Mouse (Mus musculus) neural tube, embryonic 13.5 days (tissue): ENCODE measurements at regions not wholly inside any gene's neighbourhood (a gene's known extent, or its start where the extent isn't known, plus 50 kb on each side); places are given as distances from the start of the nearest gene placed in this dataset.

ENCODE experiments used
- ATAC-seq: fragments of 200-750 bp; cut with Nextera tagmentation; 2 replicates; pipeline ENCODE4 v1.8.0; 2017; ENCODE audit warnings: low read depth, mild to moderate bottlenecking, moderate TSS enrichment, moderate library complexity
- H3K27ac ChIP-seq: fragments of 300-500 bp; sonication (generic); replicated peaks from 2 replicates; pipeline ENCODE4 v1.5.1; 2015; ENCODE audit warnings: moderate library complexity, mild to moderate bottlenecking, inconsistent platforms
- H3K27me3 ChIP-seq: fragments of 300-500 bp; sonication (generic); 2 replicates; pipeline ENCODE4 v1.6.1; 2015; ENCODE audit warnings: mild to moderate bottlenecking, inconsistent platforms
- H3K36me3 ChIP-seq: fragments of 300-500 bp; sonication (generic); 2 replicates; pipeline ENCODE4 v1.6.1; 2015; ENCODE audit warnings: mild to moderate bottlenecking, inconsistent platforms
- H3K4me1 ChIP-seq: fragments of 300-500 bp; sonication (generic); replicated peaks from 2 replicates; pipeline ENCODE4 v1.6.1; 2015; ENCODE audit warnings: inconsistent platforms
- H3K4me2 ChIP-seq: fragments of 300-500 bp; sonication (generic); 2 replicates; pipeline ENCODE4 v1.6.1; 2015; ENCODE audit warnings: inconsistent platforms, mild to moderate bottlenecking, moderate library complexity
- H3K4me3 ChIP-seq: fragments of 300-500 bp; sonication (generic); 2 replicates; pipeline ENCODE4 v1.5.1; 2015; ENCODE audit warnings: mild to moderate bottlenecking, inconsistent platforms
- H3K9ac ChIP-seq: fragments of 300-500 bp; sonication (generic); 2 replicates; pipeline ENCODE4 v1.6.1; 2015; ENCODE audit warnings: moderate library complexity, mild to moderate bottlenecking, inconsistent platforms
- H3K9me3 ChIP-seq: fragments of 300-500 bp; sonication (generic); 2 replicates; pipeline ENCODE4 v1.6.1; 2016; ENCODE audit warnings: inconsistent platforms
- WGBS: fragments of 180-500 bp; shearing (Covaris S2); methylation state at CpG from one replicate; pipeline ENCODE4 v1.1.7; 2015; 5-methylcytosine and 5-hydroxymethylcytosine counted together

- Histone ChIP-seq H3K27me3 (no peaks in the 10 kb centered on the region), H3K4me1 (no peaks in the 10 kb centered on the region)
- no peak for ATAC-seq
Measured at GRCm38 (mm10) chr19:54925888-54926287, 201.2 kb downstream of the Gpam start.

GRCm38 (mm10) chr19:54919597-54919996 is 207.4 kb downstream of the Gpam start:
- Histone ChIP-seq H3K36me3 (no peaks in the 10 kb centered on the region), H3K9me3 (no peaks in the 10 kb centered on the region), H3K27ac (no peak overlapping the region), H3K27me3 (no peaks in the 10 kb centered on the region), H3K4me3 (no peak overlapping the region), H3K9ac (no peak overlapping the region), H3K4me2 (no peak overlapping the region), H3K4me1 (no peaks in the 10 kb centered on the region)
- WGBS = 86% methylated on average over 6 of the region's 6 CpGs
- no peak for ATAC-seq

More at GRCm38 (mm10) chr19:54925888-54926287, 201.2 kb downstream of the Gpam start:
- no peak overlapping the region for H3K9ac ChIP-seq
- H3K4me2 ChIP-seq = no peak overlapping the region
- H3K27ac ChIP-seq = no peak overlapping the region
- no peaks in the 10 kb centered on the region for H3K36me3 ChIP-seq
- no peaks in the 10 kb centered on the region for H3K9me3 ChIP-seq
- no peak overlapping the region for H3K4me3 ChIP-seq
- WGBS = 78% methylated on average over 4 of the region's 4 CpGs

GRCm38 (mm10) chr19:54893622-54894021 is 233.4 kb downstream of the Gpam start:
- WGBS = 87% methylated on average over 5 of the region's 5 CpGs
- Histone ChIP-seq H3K4me3 (no peak overlapping the region), H3K4me1 (no peaks in the 10 kb centered on the region)

DNA sequence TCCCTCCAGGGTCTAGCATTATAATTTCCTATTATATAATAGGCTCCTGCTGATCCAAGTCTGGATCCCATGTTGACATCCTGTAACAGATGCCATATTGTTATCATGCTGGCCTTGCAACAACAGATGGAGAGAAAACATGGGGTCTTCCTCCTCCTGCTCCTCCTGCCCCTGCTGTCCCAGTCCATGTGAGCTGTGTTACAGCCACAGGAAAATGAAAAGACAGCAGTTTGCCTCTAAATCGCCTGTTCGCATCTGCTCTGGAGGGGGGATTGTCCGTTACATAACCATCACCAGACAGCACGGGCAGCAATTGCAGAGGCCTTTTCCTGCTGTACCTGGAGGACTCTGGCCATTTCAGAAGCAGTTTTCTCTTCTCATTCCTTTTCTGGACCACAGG is 260.0 kb downstream of the Gpam start:
- Histone ChIP-seq H3K4me3 (no peak overlapping the region), H3K9ac (no peak overlapping the region), H3K9me3 (no peaks in the 10 kb centered on the region), H3K27ac (no peak overlapping the region), H3K27me3 (no peaks in the 10 kb centered on the region), H3K4me1 (no peaks in the 10 kb centered on the region), H3K36me3 (no peaks in the 10 kb centered on the region), H3K4me2 (no peak overlapping the region)
- no peak for ATAC-seq
- WGBS = 65% methylated on average over 4 of the region's 4 CpGs

More at GRCm38 (mm10) chr19:54893622-54894021, 233.4 kb downstream of the Gpam start:
- Histone ChIP-seq H3K27ac (no peak overlapping the region), H3K36me3 (no peaks in the 10 kb centered on the region), H3K4me2 (no peak overlapping the region), H3K9me3 (no peaks in the 10 kb centered on the region), H3K9ac (no peak overlapping the region), H3K27me3 (no peaks in the 10 kb centered on the region)
- no peak for ATAC-seq

DNA sequence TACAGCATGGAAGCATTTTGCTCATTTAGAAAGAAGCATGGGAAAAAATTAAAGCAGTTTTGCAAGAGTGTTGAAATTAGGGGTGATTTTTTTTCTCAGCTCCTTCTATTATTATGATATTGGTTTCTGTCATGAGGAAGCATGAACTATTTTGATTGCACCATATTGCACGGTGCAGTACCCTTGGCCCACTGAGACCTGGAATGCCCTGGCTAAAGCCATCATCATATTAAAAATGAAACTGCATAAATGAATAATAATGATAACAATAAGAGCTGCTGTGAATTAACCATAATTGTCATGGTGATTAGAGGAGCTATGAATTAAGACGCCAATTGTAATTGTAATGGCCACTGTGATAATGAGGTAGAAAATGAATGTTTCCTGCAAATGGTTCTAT is 271.8 kb downstream of the Gpam start:
- Histone ChIP-seq H3K4me2 (no peak overlapping the region), H3K4me1 (no peaks in the 10 kb centered on the region), H3K27me3 (no peaks in the 10 kb centered on the region), H3K27ac (no peak overlapping the region), H3K4me3 (no peak overlapping the region), H3K36me3 (no peaks in the 10 kb centered on the region), H3K9ac (no peak overlapping the region), H3K9me3 (no peaks in the 10 kb centered on the region)
- 59% methylated on average over 2 of the region's 2 CpGs for WGBS
- no peak for ATAC-seq

DNA sequence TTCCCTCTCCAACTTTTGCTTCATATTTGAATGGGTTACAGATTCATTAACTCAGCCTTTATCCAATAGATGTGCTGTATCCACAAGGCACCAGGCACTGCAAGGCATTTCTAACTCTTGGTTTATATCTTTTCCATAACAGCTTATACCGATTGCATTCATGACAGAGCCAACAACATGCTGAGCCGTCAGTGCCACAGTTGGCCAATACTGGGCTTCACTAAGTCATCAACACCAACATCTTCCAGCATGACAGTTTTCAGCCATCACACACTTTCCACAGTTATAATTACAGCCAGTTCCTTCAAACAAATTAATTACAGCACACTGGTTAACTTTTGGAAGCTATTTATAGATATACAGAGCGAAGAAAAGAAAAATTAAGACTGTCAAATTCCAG is 288.8 kb downstream of the Gpam start:
- no peaks in the 10 kb centered on the region for H3K4me1 ChIP-seq
- no peak for ATAC-seq
- no peaks in the 10 kb centered on the region for H3K27me3 ChIP-seq
- no peak overlapping the region for H3K4me2 ChIP-seq
- WGBS = 86% methylated on average over 3 of the region's 3 CpGs
- H3K4me3 ChIP-seq = no peak overlapping the region
- no peak overlapping the region for H3K27ac ChIP-seq
- no peaks in the 10 kb centered on the region for H3K36me3 ChIP-seq
- no peak overlapping the region for H3K9ac ChIP-seq
- no peaks in the 10 kb centered on the region for H3K9me3 ChIP-seq

GRCm38 (mm10) chr19:54836451-54836850 is 290.6 kb downstream of the Gpam start:
- Histone ChIP-seq H3K27ac (no peak overlapping the region), H3K27me3 (no peaks in the 10 kb centered on the region), H3K36me3 (no peaks in the 10 kb centered on the region), H3K4me1 (no peaks in the 10 kb centered on the region), H3K9ac (no peak overlapping the region), H3K4me3 (no peak overlapping the region), H3K4me2 (no peak overlapping the region), H3K9me3 (no peaks in the 10 kb centered on the region)
- whole genome bisulfite sequencing = 94% methylated on average over 2 of the region's 2 CpGs
- no peak for ATAC-seq

- ATAC-seq = no peak
- Histone ChIP-seq H3K9ac (no peak overlapping the region), H3K27ac (no peak overlapping the region), H3K4me1 (no peaks in the 10 kb centered on the region), H3K4me2 (no peak overlapping the region), H3K27me3 (no peaks in the 10 kb centered on the region), H3K36me3 (no peaks in the 10 kb centered on the region), H3K4me3 (no peak overlapping the region), H3K9me3 (no peaks in the 10 kb centered on the region)
- WGBS = 95% methylated on average over 5 of the region's 5 CpGs
Measured at GRCm38 (mm10) chr19:54822161-54822560, 304.9 kb downstream of the Gpam start.

DNA sequence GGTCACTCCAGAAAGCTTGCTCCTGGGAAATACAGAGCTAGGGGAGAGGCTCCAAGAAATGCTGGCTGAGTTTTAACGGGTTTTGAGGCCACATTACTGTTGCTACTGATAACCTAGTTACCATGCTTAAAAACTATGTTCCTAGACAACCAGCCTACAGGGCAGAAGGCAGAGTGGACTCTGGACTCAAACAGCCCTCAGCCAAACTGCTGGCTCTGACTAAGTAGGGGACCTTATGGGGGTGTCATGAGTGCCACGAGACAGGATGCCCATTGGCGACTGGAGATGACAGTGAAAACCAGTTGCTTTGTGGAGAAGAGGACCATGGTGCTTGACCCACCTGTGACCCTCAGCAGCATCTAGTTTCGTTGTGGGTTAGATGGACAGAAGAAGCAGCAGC is 306.5 kb downstream of the Gpam start:
- ATAC-seq = no peak
- H3K27me3 ChIP-seq = no peaks in the 10 kb centered on the region
- no peak overlapping the region for H3K9ac ChIP-seq
- H3K36me3 ChIP-seq = no peaks in the 10 kb centered on the region
- H3K4me2 ChIP-seq = no peak overlapping the region
- H3K9me3 ChIP-seq = no peaks in the 10 kb centered on the region
- WGBS = 89% methylated on average over 4 of the region's 4 CpGs
- H3K27ac ChIP-seq = no peak overlapping the region
- H3K4me1 ChIP-seq = no peaks in the 10 kb centered on the region
- H3K4me3 ChIP-seq = no peak overlapping the region

- no peak for ATAC-seq
- Histone ChIP-seq H3K9ac (no peak overlapping the region), H3K4me3 (no peak overlapping the region), H3K27me3 (no peaks in the 10 kb centered on the region), H3K27ac (no peak overlapping the region), H3K4me1 (no peaks in the 10 kb centered on the region), H3K36me3 (no peaks in the 10 kb centered on the region), H3K9me3 (no peaks in the 10 kb centered on the region), H3K4me2 (no peak overlapping the region)
- 72% methylated on average over 8 of the region's 8 CpGs for WGBS
Measured at GRCm38 (mm10) chr19:54801123-54801742, 325.8 kb downstream of the Gpam start.

GRCm38 (mm10) chr19:54787171-54787570 is 339.9 kb downstream of the Gpam start:
- 63% methylated on average over 3 of the region's 3 CpGs for WGBS
- H3K4me1 ChIP-seq = no peaks in the 10 kb centered on the region
- H3K9me3 ChIP-seq = no peaks in the 10 kb centered on the region
- no peaks in the 10 kb centered on the region for H3K36me3 ChIP-seq
- no peak overlapping the region for H3K9ac ChIP-seq
- H3K27ac ChIP-seq = no peak overlapping the region
- no peaks in the 10 kb centered on the region for H3K27me3 ChIP-seq
- H3K4me2 ChIP-seq = no peak overlapping the region
- no peak overlapping the region for H3K4me3 ChIP-seq
- no peak for ATAC-seq

GRCm38 (mm10) chr19:54783729-54784128 is 343.3 kb downstream of the Gpam start:
- Histone ChIP-seq H3K4me3 (no peak overlapping the region), H3K9ac (no peak overlapping the region), H3K4me2 (no peak overlapping the region), H3K4me1 (no peaks in the 10 kb centered on the region), H3K27me3 (no peaks in the 10 kb centered on the region), H3K27ac (no peak overlapping the region), H3K9me3 (no peaks in the 10 kb centered on the region), H3K36me3 (no peaks in the 10 kb centered on the region)
- 64% methylated on average over 1 of the region's 1 CpGs for WGBS
- no peak for ATAC-seq

- Histone ChIP-seq H3K27ac (no peak overlapping the region), H3K36me3 (no peaks in the 10 kb centered on the region), H3K4me1 (0 out of 2 replicates have a peak, but pooled peaks cover 5% of the 10 kb centered on the region), H3K9ac (no peak overlapping the region), H3K4me3 (no peak overlapping the region), H3K4me2 (no peak overlapping the region), H3K27me3 (no peaks in the 10 kb centered on the region), H3K9me3 (no peaks in the 10 kb centered on the region)
- no peak for ATAC-seq
- WGBS = 76% methylated on average over 5 of the region's 5 CpGs
Measured at GRCm38 (mm10) chr19:54757761-54758160, 369.3 kb downstream of the Gpam start.
